23 mouse cellular contexts compared by ENCODE assay signal in genomic region chr11:72395652-72396051, GRCm38 (mm10). TPM values are rescaled to one million over a fixed set of nuclear protein-coding genes. Genes with fewer than 3 reads are reported as not detected.
A peak's percentile ranks its signal among the peaks of the same experiment; 100 is the strongest.
DNase-seq lines count a peak whose midpoint lies in the region; ATAC-seq lines count a peak whose summit lies in the region.
"Had no signal": no experiment of that assay in that cellular context is flagged by ENCODE, and none has a peak within 500 bp of the region (broad histone marks: within the 10 kb centered on the region; RNA-seq: fewer than 3 reads in every experiment).

No protein-coding gene starts in this region.

- ATAC-seq in kidney, embryonic 16.5 days (ENCODE audit: low FRiP score, low TSS enrichment) = no peak
- no peak for ATAC-seq in heart, embryonic 16.5 days (replicated peaks; ENCODE audit: extremely low read depth, insufficient read depth, low FRiP score)
- ATAC-seq: hindbrain, postnatal 0 days; liver, postnatal 0 days; midbrain, embryonic 15.5 days had no signal

- H3K27ac ChIP-seq in kidney, embryonic 16.5 days (ENCODE audit: low read length) = 0 out of 2 replicates have a peak overlapping the region, but pooled peaks have one; percentile 13
- H3K27ac ChIP-seq in embryonic facial prominence, embryonic 10.5 days (replicated peaks) = no peak overlapping the region
- H3K27ac ChIP-seq in heart, embryonic 16.5 days (ENCODE audit: low read length) = peak overlapping the region; percentile 90
- H3K27ac ChIP-seq: embryonic facial prominence, embryonic 13.5 days; hindbrain, postnatal 0 days; left cerebral cortex, adult 2 months; midbrain, embryonic 15.5 days had no signal

- no peak overlapping the region for H3K9ac ChIP-seq in kidney, embryonic 16.5 days (replicated peaks; ENCODE audit: low read length)
- no peak overlapping the region for H3K9ac ChIP-seq in heart, embryonic 16.5 days (ENCODE audit: low read length)
- H3K9ac ChIP-seq: embryonic facial prominence, embryonic 13.5 days; liver, postnatal 0 days; midbrain, embryonic 15.5 days had no signal

- DNase-seq in heart, adult 11 months = peak; percentile 94
- DNase-seq in heart, adult 18-20 months = no peak
- DNase-seq in kidney, adult 8-10 months = no peak
- DNase-seq in embryonic facial prominence, embryonic 10.5 days (ENCODE audit: low spot score) = peak; percentile 26
- no peak for DNase-seq in layer of hippocampus, postnatal 10 days (ENCODE audit: low spot score in 2 of 2)
- DNase-seq: adrenal gland, postnatal 10 days; B cell, adult 2 months; cerebellum, adult 11-12 months; cerebellum, postnatal 25 days; kidney, adult 11 months; kidney, postnatal 14 days; liver; liver, postnatal 0 days; thymus, adult 18-20 months had no signal

- H3K27me3 ChIP-seq in kidney, embryonic 16.5 days (ENCODE audit: insufficient read depth, low read length) = no peaks in the 10 kb centered on the region
- no peaks in the 10 kb centered on the region for H3K27me3 ChIP-seq in embryonic facial prominence, embryonic 10.5 days (replicated peaks; ENCODE audit: low read depth, poor library complexity, severe bottlenecking)
- no peaks in the 10 kb centered on the region for H3K27me3 ChIP-seq in heart, embryonic 16.5 days (ENCODE audit: control insufficient read depth, insufficient read depth, low read length)
- H3K27me3 ChIP-seq: embryonic facial prominence, embryonic 13.5 days; midbrain, embryonic 15.5 days had no signal

- H3K4me2 ChIP-seq in kidney, embryonic 16.5 days (replicated peaks; ENCODE audit: low read depth, low read length) = no peak overlapping the region
- H3K4me2 ChIP-seq in heart, embryonic 16.5 days (ENCODE audit: low read depth, low read length) = no peak overlapping the region
- H3K4me2 ChIP-seq: embryonic facial prominence, embryonic 13.5 days; midbrain, embryonic 15.5 days had no signal

- H3K4me3 ChIP-seq in kidney, embryonic 16.5 days (ENCODE audit: low read length) = no peak overlapping the region
- H3K4me3 ChIP-seq in embryonic facial prominence, embryonic 10.5 days = no peak overlapping the region
- no peak overlapping the region for H3K4me3 ChIP-seq in heart, embryonic 16.5 days (ENCODE audit: low read length)
- H3K4me3 ChIP-seq: embryonic facial prominence, embryonic 13.5 days; left cerebral cortex, adult 2 months; midbrain, embryonic 15.5 days had no signal

- peaks cover 39% of the 10 kb centered on the region for H3K36me3 ChIP-seq in kidney, embryonic 16.5 days (ENCODE audit: insufficient read depth, low read length)
- peaks cover 14% of the 10 kb centered on the region for H3K36me3 ChIP-seq in embryonic facial prominence, embryonic 10.5 days (replicated peaks)
- H3K36me3 ChIP-seq in heart, embryonic 16.5 days (ENCODE audit: control insufficient read depth, insufficient read depth) = peaks cover 36% of the 10 kb centered on the region
- H3K36me3 ChIP-seq: embryonic facial prominence, embryonic 13.5 days; midbrain, embryonic 15.5 days had no signal

- peaks cover 47% of the 10 kb centered on the region for H3K4me1 ChIP-seq in kidney, embryonic 16.5 days (ENCODE audit: insufficient read depth, low read length)
- peaks cover 26% of the 10 kb centered on the region for H3K4me1 ChIP-seq in embryonic facial prominence, embryonic 10.5 days
- peaks cover 49% of the 10 kb centered on the region for H3K4me1 ChIP-seq in heart, embryonic 16.5 days (ENCODE audit: control insufficient read depth, insufficient read depth, low read length)
- H3K4me1 ChIP-seq: midbrain, embryonic 15.5 days had no signal

- no peaks in the 10 kb centered on the region for H3K9me3 ChIP-seq in kidney, embryonic 16.5 days (ENCODE audit: low read length)
- no peaks in the 10 kb centered on the region for H3K9me3 ChIP-seq in embryonic facial prominence, embryonic 10.5 days
- no peaks in the 10 kb centered on the region for H3K9me3 ChIP-seq in heart, embryonic 16.5 days (replicated peaks; ENCODE audit: control insufficient read depth, low read length)
- H3K9me3 ChIP-seq: embryonic facial prominence, embryonic 13.5 days; midbrain, embryonic 15.5 days had no signal

- WGBS in kidney, embryonic 16.5 days = 56% methylated on average over 6 of the region's 6 CpGs
- 69% methylated on average over 6 of the region's 6 CpGs for WGBS in embryonic facial prominence, embryonic 10.5 days
- WGBS in heart, embryonic 16.5 days = 33% methylated on average over 6 of the region's 6 CpGs

RNA-seq across cellular contexts. Expression of gene Smtnl2, which starts 15.9 kb away (rescaled TPM):
- total RNA-seq in heart, adult 18-20 months (2021) = 10 to 100 TPM in 1 of 2 experiments, 1 to 10 TPM in 1; 9.4 to 11.3 TPM
- polyA plus RNA-seq in kidney, embryonic 16.5 days (2015; fragmentation: Nextera tagmentation; extraction: Ambion mirVana) = 109 and 124 TPM in 2 replicates
- 16.4 and 16.6 TPM in 2 replicates for polyA plus RNA-seq in embryonic facial prominence, embryonic 10.5 days (2016; fragmentation: Nextera tagmentation; extraction: Ambion mirVana)
- 115 and 121 TPM in 2 replicates for polyA plus RNA-seq in heart, embryonic 16.5 days (2015; fragmentation: Nextera tagmentation; extraction: Ambion mirVana)
- total RNA-seq in layer of hippocampus, postnatal 10 days (2021) = 1 to 10 TPM; 4.5 to 5.0 TPM
- total RNA-seq: megakaryocyte progenitor cell, adult 5-6 weeks had no signal

RNA-seq across cellular contexts. Expression of gene Tekt1, which starts 33.4 kb away (rescaled TPM):
- under 1 TPM in 1 of 2 experiments, not detected in 1; 0.75 TPM for total RNA-seq in heart, adult 18-20 months (2021)
- 6.1 and 6.5 TPM in 2 replicates for polyA plus RNA-seq in kidney, embryonic 16.5 days (2015; fragmentation: Nextera tagmentation; extraction: Ambion mirVana)
- 6.3 and 7.2 TPM in 2 replicates for polyA plus RNA-seq in embryonic facial prominence, embryonic 10.5 days (2016; fragmentation: Nextera tagmentation; extraction: Ambion mirVana)
- polyA plus RNA-seq in heart, embryonic 16.5 days (2015; fragmentation: Nextera tagmentation; extraction: Ambion mirVana) = 1.7 and 2.5 TPM in 2 replicates
- total RNA-seq in layer of hippocampus, postnatal 10 days (2021) = 1 to 10 TPM; 2.5 to 4.7 TPM
- total RNA-seq: megakaryocyte progenitor cell, adult 5-6 weeks had no signal
- polyA plus RNA-seq: liver, postnatal 0 days had no signal

RNA-seq across cellular contexts. Expression of gene Ggt6, which starts 39.7 kb away (rescaled TPM):
- not detected for total RNA-seq in heart, adult 18-20 months (2021)
- polyA plus RNA-seq in kidney, embryonic 16.5 days (2015; fragmentation: Nextera tagmentation; extraction: Ambion mirVana) = 1.6 and 2.2 TPM in 2 replicates
- 0.10 TPM in 1 of 2 replicates, not detected in the other for polyA plus RNA-seq in embryonic facial prominence, embryonic 10.5 days (2016; fragmentation: Nextera tagmentation; extraction: Ambion mirVana)
- 0.17 TPM in 1 of 2 replicates, not detected in the other for polyA plus RNA-seq in heart, embryonic 16.5 days (2015; fragmentation: Nextera tagmentation; extraction: Ambion mirVana)
- total RNA-seq in layer of hippocampus, postnatal 10 days (2021) = not detected
- total RNA-seq: granulocyte monocyte progenitor cell, adult 5-6 weeks; hindbrain, postnatal 0 days; megakaryocyte progenitor cell, adult 5-6 weeks had no signal
- polyA plus RNA-seq: forebrain, embryonic 11.5 days; hindbrain, postnatal 0 days; midbrain, embryonic 15.5 days had no signal

RNA-seq across cellular contexts. Expression of gene Mybbp1a, which starts 45.5 kb away (rescaled TPM):
- total RNA-seq in heart, adult 18-20 months (2021) = 10 to 100 TPM; 43.1 to 47.5 TPM
- 175 and 177 TPM in 2 replicates for polyA plus RNA-seq in kidney, embryonic 16.5 days (2015; fragmentation: Nextera tagmentation; extraction: Ambion mirVana)
- polyA plus RNA-seq in embryonic facial prominence, embryonic 10.5 days (2016; fragmentation: Nextera tagmentation; extraction: Ambion mirVana) = 257 and 263 TPM in 2 replicates
- polyA plus RNA-seq in heart, embryonic 16.5 days (2015; fragmentation: Nextera tagmentation; extraction: Ambion mirVana) = 70.2 and 81.8 TPM in 2 replicates
- total RNA-seq in layer of hippocampus, postnatal 10 days (2021) = 10 to 100 TPM; 50.2 to 55.0 TPM

Comparison
In these comparisons a context has a peak if more than half of its experiments do, and no peak if none do; other contexts are left out.
1. DNase-seq: peak in heart, adult 11 months (single experiment) and embryonic facial prominence, embryonic 10.5 days (single experiment); none in heart, adult 18-20 months (0 of 2), kidney, adult 8-10 months (0 of 2) and layer of hippocampus, postnatal 10 days (0 of 2).